ENCODE assay signal across 10 mouse cellular contexts in genomic region chr15:91900245-91900644, GRCm38 (mm10).
DNase-seq lines count a peak whose midpoint lies in the region.
"Had no signal": no experiment of that assay in that cellular context is flagged by ENCODE, and none has a peak within 500 bp of the region (broad histone marks: within the 10 kb centered on the region; RNA-seq: fewer than 3 reads in every experiment).

No protein-coding gene starts in this region.

- WGBS in embryonic facial prominence, embryonic 10.5 days, result 68% methylated on average over 6 of the region's 6 CpGs

- H3K9me3 ChIP-seq in embryonic facial prominence, embryonic 10.5 days, result no peaks in the 10 kb centered on the region
- H3K9me3 ChIP-seq: embryonic facial prominence, embryonic 12.5 days; hindbrain, embryonic 15.5 days had no signal

- H3K4me3 ChIP-seq in embryonic facial prominence, embryonic 10.5 days, result no peak overlapping the region
- H3K4me3 ChIP-seq: embryonic facial prominence, embryonic 12.5 days; hindbrain, embryonic 15.5 days had no signal

- H3K27ac ChIP-seq in embryonic facial prominence, embryonic 10.5 days (replicated peaks), result no peak overlapping the region
- H3K27ac ChIP-seq: embryonic facial prominence, embryonic 12.5 days; hindbrain, embryonic 15.5 days had no signal

- H3K36me3 ChIP-seq in embryonic facial prominence, embryonic 10.5 days (replicated peaks), result no peaks in the 10 kb centered on the region
- H3K36me3 ChIP-seq: embryonic facial prominence, embryonic 12.5 days; hindbrain, embryonic 15.5 days had no signal

- peak; percentile 59 to 68 for DNase-seq in cerebellum, postnatal 10 days
- no peak for DNase-seq in cerebellum, adult 11-12 months
- DNase-seq in layer of hippocampus, postnatal 10 days (ENCODE audit: low spot score in 2 of 2), result peak; percentile 27 to 28
- DNase-seq in layer of hippocampus, postnatal 36 days, result no peak
- peak; percentile 4 for DNase-seq in A20 (ENCODE audit: low read depth, low spot score)
- DNase-seq in embryonic facial prominence, embryonic 10.5 days (ENCODE audit: low spot score), result peak; percentile 33
- no peak for DNase-seq in urinary bladder, postnatal 25 days (ENCODE audit: low spot score)
- DNase-seq in ovary, postnatal 10 days (ENCODE audit: low spot score), result no peak

- no peaks in the 10 kb centered on the region for H3K27me3 ChIP-seq in embryonic facial prominence, embryonic 10.5 days (replicated peaks; ENCODE audit: low read depth, poor library complexity, severe bottlenecking)
- H3K27me3 ChIP-seq: embryonic facial prominence, embryonic 12.5 days; hindbrain, embryonic 15.5 days had no signal

- no peaks in the 10 kb centered on the region for H3K4me1 ChIP-seq in embryonic facial prominence, embryonic 10.5 days
- H3K4me1 ChIP-seq: embryonic facial prominence, embryonic 12.5 days; hindbrain, embryonic 15.5 days had no signal

Comparison
In these comparisons a context has a peak if more than half of its experiments do, and no peak if none do; other contexts are left out.
1. DNase-seq: peak in cerebellum, postnatal 10 days (2 of 2), layer of hippocampus, postnatal 10 days (2 of 2), A20 (single experiment) and embryonic facial prominence, embryonic 10.5 days (single experiment); none in cerebellum, adult 11-12 months (single experiment), layer of hippocampus, postnatal 36 days (0 of 2), urinary bladder, postnatal 25 days (single experiment) and ovary, postnatal 10 days (single experiment).